Mouse (Mus musculus): ENCODE measurements around the gene Alx3. TPM values are rescaled to one million over a fixed set of nuclear protein-coding genes. Genes with fewer than 3 reads are reported as not detected.

Alx3 gene
- polyA plus RNA-seq, 1 experiment from 2014 or later: 0.09 TPM

GRCm38 (mm10) chr3:107581103-107582010 lies 13.5 kb upstream of the Alx3 start:
- WGBS (ENCODE audit: insufficient replicate concordance): 6% methylated on average over 15 of the region's 15 CpGs
- H3K36me3 ChIP-seq (ENCODE audit: control insufficient read depth, insufficient read depth): no peaks in the 10 kb centered on the region
- ATAC-seq (ENCODE audit: low read depth): no peak
- H3K4me3 ChIP-seq (ENCODE audit: low read depth, low read length): no peak overlapping the region
- H3K4me2 ChIP-seq (ENCODE audit: low read depth, low read length): no peak overlapping the region
- no peaks in the 10 kb centered on the region for H3K9me3 ChIP-seq (replicated peaks; ENCODE audit: control insufficient read depth, low read length)
- no peak overlapping the region for H3K9ac ChIP-seq (ENCODE audit: low read depth, low read length)
- H3K4me1 ChIP-seq (ENCODE audit: control insufficient read depth, low read depth, low read length): peaks cover 5% of the 10 kb centered on the region; the same call in 1 of the 2 replicates
- H3K27ac ChIP-seq (ENCODE audit: low read length): no peak overlapping the region
- H3K27me3 ChIP-seq (ENCODE audit: control insufficient read depth, insufficient read depth, low read depth, low read length): peaks cover 71% of the 10 kb centered on the region

GRCm38 (mm10) chr3:107582130-107582874 lies 12.5 kb upstream of the Alx3 start:
- peak overlapping the region; percentile 8; the same call in 1 of the 2 replicates for H3K4me2 ChIP-seq (ENCODE audit: low read depth, low read length)
- H3K9ac ChIP-seq (ENCODE audit: low read depth, low read length): no peak overlapping the region
- 5% methylated on average over 18 of the region's 18 CpGs for WGBS (ENCODE audit: insufficient replicate concordance)
- peak overlapping the region; percentile 29; the same call in 1 of the 2 replicates for H3K4me3 ChIP-seq (ENCODE audit: low read depth, low read length)
- H3K4me1 ChIP-seq (ENCODE audit: control insufficient read depth, low read depth, low read length): peaks cover 5% of the 10 kb centered on the region; the same call in 1 of the 2 replicates
- H3K27ac ChIP-seq (ENCODE audit: low read length): no peak overlapping the region
- H3K27me3 ChIP-seq (ENCODE audit: control insufficient read depth, insufficient read depth, low read depth, low read length): peaks cover 80% of the 10 kb centered on the region
- ATAC-seq (ENCODE audit: low read depth): no peak
- H3K9me3 ChIP-seq (replicated peaks; ENCODE audit: control insufficient read depth, low read length): no peaks in the 10 kb centered on the region
- no peaks in the 10 kb centered on the region for H3K36me3 ChIP-seq (ENCODE audit: control insufficient read depth, insufficient read depth)

GRCm38 (mm10) chr3:107582875-107583767 lies 11.7 kb upstream of the Alx3 start:
- no peak for ATAC-seq (ENCODE audit: low read depth)
- Histone ChIP-seq H3K4me3 (ENCODE audit: low read depth, low read length) (peak overlapping the region; percentile 29; the same call in 1 of the 2 replicates), H3K4me1 (ENCODE audit: control insufficient read depth, low read depth, low read length) (no peaks in the 10 kb centered on the region; the same call in 1 of the 2 replicates), H3K27ac (ENCODE audit: low read length) (no peak overlapping the region), H3K9me3 (replicated peaks; ENCODE audit: control insufficient read depth, low read length) (no peaks in the 10 kb centered on the region), H3K36me3 (ENCODE audit: control insufficient read depth, insufficient read depth) (no peaks in the 10 kb centered on the region), H3K27me3 (ENCODE audit: control insufficient read depth, insufficient read depth, low read depth, low read length) (peaks cover 81% of the 10 kb centered on the region), H3K9ac (ENCODE audit: low read depth, low read length) (no peak overlapping the region), H3K4me2 (ENCODE audit: low read depth, low read length) (peak overlapping the region; percentile 8; the same call in 1 of the 2 replicates)
- 2% methylated on average over 65 of the region's 65 CpGs for WGBS (ENCODE audit: insufficient replicate concordance)

- Histone ChIP-seq H3K36me3 (ENCODE audit: control insufficient read depth, insufficient read depth) (no peaks in the 10 kb centered on the region), H3K27me3 (ENCODE audit: control insufficient read depth, insufficient read depth, low read depth, low read length) (peaks cover 83% of the 10 kb centered on the region), H3K27ac (ENCODE audit: low read length) (no peak overlapping the region), H3K4me1 (ENCODE audit: control insufficient read depth, low read depth, low read length) (no peaks in the 10 kb centered on the region), H3K9me3 (replicated peaks; ENCODE audit: control insufficient read depth, low read length) (no peaks in the 10 kb centered on the region), H3K4me2 (ENCODE audit: low read depth, low read length) (no peak overlapping the region), H3K4me3 (ENCODE audit: low read depth, low read length) (no peak overlapping the region), H3K9ac (ENCODE audit: low read depth, low read length) (no peak overlapping the region)
- no peak for ATAC-seq (ENCODE audit: low read depth)
- WGBS (ENCODE audit: insufficient replicate concordance): 6% methylated on average over 1 of the region's 1 CpGs
Measured at GRCm38 (mm10) chr3:107583893-107584292, 10.9 kb upstream of the Alx3 start.

GRCm38 (mm10) chr3:107586504-107586903 lies 8.3 kb upstream of the Alx3 start:
- 63% methylated on average over 6 of the region's 6 CpGs for WGBS (ENCODE audit: insufficient replicate concordance)
- no peak overlapping the region for H3K4me2 ChIP-seq (ENCODE audit: low read depth, low read length)

GRCm38 (mm10) chr3:107591612-107592011 lies 3.2 kb upstream of the Alx3 start:
- Histone ChIP-seq H3K9ac (ENCODE audit: low read depth, low read length) (no peak overlapping the region), H3K27ac (ENCODE audit: low read length) (no peak overlapping the region), H3K4me3 (ENCODE audit: low read depth, low read length) (no peak overlapping the region), H3K36me3 (ENCODE audit: control insufficient read depth, insufficient read depth) (no peaks in the 10 kb centered on the region), H3K9me3 (replicated peaks; ENCODE audit: control insufficient read depth, low read length) (no peaks in the 10 kb centered on the region), H3K4me1 (ENCODE audit: control insufficient read depth, low read depth, low read length) (no peaks in the 10 kb centered on the region; the same call in 1 of the 2 replicates), H3K27me3 (ENCODE audit: control insufficient read depth, insufficient read depth, low read depth, low read length) (peaks cover 68% of the 10 kb centered on the region), H3K4me2 (ENCODE audit: low read depth, low read length) (no peak overlapping the region)
- WGBS (ENCODE audit: insufficient replicate concordance): 26% methylated on average over 1 of the region's 1 CpGs
- no peak for ATAC-seq (ENCODE audit: low read depth)

More at GRCm38 (mm10) chr3:107586504-107586903, 8.3 kb upstream of the Alx3 start:
- Histone ChIP-seq H3K9me3 (replicated peaks; ENCODE audit: control insufficient read depth, low read length) (no peaks in the 10 kb centered on the region), H3K36me3 (ENCODE audit: control insufficient read depth, insufficient read depth) (no peaks in the 10 kb centered on the region), H3K4me1 (ENCODE audit: control insufficient read depth, low read depth, low read length) (no peaks in the 10 kb centered on the region), H3K27me3 (ENCODE audit: control insufficient read depth, insufficient read depth, low read depth, low read length) (peaks cover 70% of the 10 kb centered on the region), H3K4me3 (ENCODE audit: low read depth, low read length) (no peak overlapping the region), H3K9ac (ENCODE audit: low read depth, low read length) (no peak overlapping the region), H3K27ac (ENCODE audit: low read length) (no peak overlapping the region)
- ATAC-seq (ENCODE audit: low read depth): no peak

GRCm38 (mm10) chr3:107593632-107594031 lies 1.2 kb upstream of the Alx3 start:
- H3K27me3 ChIP-seq (ENCODE audit: control insufficient read depth, insufficient read depth, low read depth, low read length): peaks cover 77% of the 10 kb centered on the region
- H3K36me3 ChIP-seq (ENCODE audit: control insufficient read depth, insufficient read depth): no peaks in the 10 kb centered on the region
- ATAC-seq (ENCODE audit: low read depth): no peak
- H3K4me1 ChIP-seq (ENCODE audit: control insufficient read depth, low read depth, low read length): no peaks in the 10 kb centered on the region; the same call in 1 of the 2 replicates
- no peaks in the 10 kb centered on the region for H3K9me3 ChIP-seq (replicated peaks; ENCODE audit: control insufficient read depth, low read length)
- no peak overlapping the region for H3K4me2 ChIP-seq (ENCODE audit: low read depth, low read length)
- H3K4me3 ChIP-seq (ENCODE audit: low read depth, low read length): no peak overlapping the region
- WGBS (ENCODE audit: insufficient replicate concordance): 30% methylated on average over 2 of the region's 2 CpGs
- H3K27ac ChIP-seq (ENCODE audit: low read length): no peak overlapping the region
- no peak overlapping the region for H3K9ac ChIP-seq (ENCODE audit: low read depth, low read length)

GRCm38 (mm10) chr3:107595264-107595937 lies 570 bp downstream of the Alx3 start:
- Histone ChIP-seq H3K4me1 (ENCODE audit: control insufficient read depth, low read depth, low read length) (no peaks in the 10 kb centered on the region; the same call in 1 of the 2 replicates), H3K9ac (ENCODE audit: low read depth, low read length) (no peak overlapping the region), H3K27me3 (ENCODE audit: control insufficient read depth, insufficient read depth, low read depth, low read length) (peaks cover 92% of the 10 kb centered on the region), H3K4me2 (ENCODE audit: low read depth, low read length) (peak overlapping the region; percentile 30), H3K27ac (ENCODE audit: low read length) (no peak overlapping the region), H3K4me3 (ENCODE audit: low read depth, low read length) (peak overlapping the region; percentile 30), H3K36me3 (ENCODE audit: control insufficient read depth, insufficient read depth) (no peaks in the 10 kb centered on the region), H3K9me3 (replicated peaks; ENCODE audit: control insufficient read depth, low read length) (no peaks in the 10 kb centered on the region)
- 2% methylated on average over 50 of the region's 50 CpGs for WGBS (ENCODE audit: insufficient replicate concordance)
- no peak for ATAC-seq (ENCODE audit: low read depth)
